Mouse (Mus musculus) embryonic fibroblast, embryonic 13.5 days (primary cell): ENCODE results near the gene Numb.

ENCODE experiments used
- CTCF ChIP-seq: IDR thresholded peaks from 2 replicates; pipeline ENCODE4 v1.5.1; 2011; ENCODE audit warnings: mild to moderate bottlenecking, control low read depth, low read length, moderate library complexity, borderline replicate concordance; ENCODE audit not compliant: insufficient read depth
- POLR2A ChIP-seq: IDR thresholded peaks from 2 replicates; pipeline ENCODE4 v1.6.1; 2011; ENCODE audit warnings: low read depth, mild to moderate bottlenecking, control low read depth, low read length, moderate library complexity

GRCm38 (mm10) chr12:83949776-83950492 is 28.2 kb upstream of the Numb start:
- TF ChIP-seq POLR2A: no peak
- TF ChIP-seq CTCF: no peak
